Mouse (Mus musculus): ENCODE data around the gene Chd5. TPM values are rescaled to one million over a fixed set of nuclear protein-coding genes. Genes with fewer than 3 reads are reported as not detected.

The Chd5 gene
- total RNA-seq, 4 experiments from 2014 or later = 0.05 to 0.54 (median 0.12) TPM

DNA sequence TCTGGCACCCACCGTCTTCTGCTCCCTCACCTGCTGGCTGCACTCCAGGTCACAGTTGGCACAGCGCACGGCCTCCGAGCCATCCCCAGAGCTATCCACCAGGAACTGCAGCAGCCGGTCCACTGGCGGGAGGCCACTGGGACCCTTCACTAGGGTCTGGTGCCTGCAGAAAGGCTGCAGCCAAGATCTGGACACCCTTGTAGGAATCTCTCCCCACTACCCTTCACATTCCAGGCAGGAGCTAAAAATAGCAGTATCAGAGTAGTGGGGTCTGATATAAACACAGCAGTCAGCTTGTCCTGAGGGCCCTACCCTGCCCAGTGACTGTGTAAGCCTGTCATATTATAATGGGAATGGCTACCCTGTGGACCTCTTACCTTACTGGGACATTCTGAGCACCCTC lies 20.8 kb upstream of the Chd5 start:
- no peak for DNase-seq (ENCODE audit: low spot score in 2 of 2)

DNA sequence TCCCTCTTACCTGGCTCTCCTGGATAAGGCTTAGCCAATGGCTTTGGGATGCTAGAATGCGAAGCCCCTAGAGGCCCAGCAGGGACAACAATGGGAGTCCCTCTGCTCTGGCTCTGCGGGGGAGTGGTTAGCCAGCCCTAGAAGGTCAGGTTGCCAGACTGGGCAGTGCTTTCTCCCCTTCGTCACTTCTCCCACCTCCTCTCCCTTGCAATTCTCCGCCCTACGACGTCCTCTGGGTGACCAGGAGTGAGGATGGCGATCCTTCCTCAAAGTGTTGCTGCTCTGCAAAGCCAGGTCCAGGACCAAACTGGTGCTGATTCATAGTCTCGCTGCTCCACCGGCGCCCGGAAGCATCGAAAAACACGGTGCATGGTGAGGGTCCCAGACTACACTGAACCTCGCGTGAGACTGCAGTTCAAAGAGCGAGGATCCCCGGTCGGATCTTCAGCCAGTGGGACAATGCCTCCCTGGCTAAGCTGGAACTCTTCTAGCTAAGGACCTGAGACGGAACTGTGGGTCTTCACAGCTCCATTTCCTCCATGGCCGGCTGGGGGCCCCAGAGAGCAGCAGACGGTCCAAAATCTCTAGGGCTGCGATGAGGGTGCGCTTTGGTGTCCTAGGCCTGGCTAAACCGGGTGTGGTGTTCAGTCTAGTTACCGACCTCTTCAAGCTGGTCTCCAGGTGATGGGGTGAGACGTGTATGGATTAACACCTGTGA lies 19.8 kb upstream of the Chd5 start, which contains the start of gene Rnf207:
Rnf207 (minus strand) TSS at position 477 of the 718 bp plus-strand sequence.
- DNase-seq (ENCODE audit: low spot score in 2 of 2) = peak; percentile 23 to 33

DNA sequence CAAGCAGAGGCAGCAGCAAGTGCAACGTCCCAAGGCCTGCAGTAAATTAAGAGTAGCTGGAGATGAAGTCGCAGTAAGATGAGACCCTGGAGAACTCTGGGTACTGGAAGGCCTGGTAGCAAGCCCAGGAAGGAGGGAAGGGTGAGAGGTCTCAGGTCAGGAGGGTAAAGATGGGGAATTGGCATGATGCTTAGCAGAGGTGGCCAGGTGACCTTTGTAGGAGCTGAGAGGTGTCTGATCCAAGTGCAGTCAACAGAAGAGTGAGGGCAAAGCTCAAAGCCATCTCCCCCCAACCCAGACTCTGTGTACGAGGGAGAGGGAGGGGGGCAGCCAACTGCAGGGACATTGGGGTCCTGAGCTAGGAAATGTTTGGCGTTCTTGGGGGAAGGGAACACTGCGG lies 17.0 kb upstream of the Chd5 start:
- no peak for DNase-seq (ENCODE audit: low spot score in 2 of 2)

DNA sequence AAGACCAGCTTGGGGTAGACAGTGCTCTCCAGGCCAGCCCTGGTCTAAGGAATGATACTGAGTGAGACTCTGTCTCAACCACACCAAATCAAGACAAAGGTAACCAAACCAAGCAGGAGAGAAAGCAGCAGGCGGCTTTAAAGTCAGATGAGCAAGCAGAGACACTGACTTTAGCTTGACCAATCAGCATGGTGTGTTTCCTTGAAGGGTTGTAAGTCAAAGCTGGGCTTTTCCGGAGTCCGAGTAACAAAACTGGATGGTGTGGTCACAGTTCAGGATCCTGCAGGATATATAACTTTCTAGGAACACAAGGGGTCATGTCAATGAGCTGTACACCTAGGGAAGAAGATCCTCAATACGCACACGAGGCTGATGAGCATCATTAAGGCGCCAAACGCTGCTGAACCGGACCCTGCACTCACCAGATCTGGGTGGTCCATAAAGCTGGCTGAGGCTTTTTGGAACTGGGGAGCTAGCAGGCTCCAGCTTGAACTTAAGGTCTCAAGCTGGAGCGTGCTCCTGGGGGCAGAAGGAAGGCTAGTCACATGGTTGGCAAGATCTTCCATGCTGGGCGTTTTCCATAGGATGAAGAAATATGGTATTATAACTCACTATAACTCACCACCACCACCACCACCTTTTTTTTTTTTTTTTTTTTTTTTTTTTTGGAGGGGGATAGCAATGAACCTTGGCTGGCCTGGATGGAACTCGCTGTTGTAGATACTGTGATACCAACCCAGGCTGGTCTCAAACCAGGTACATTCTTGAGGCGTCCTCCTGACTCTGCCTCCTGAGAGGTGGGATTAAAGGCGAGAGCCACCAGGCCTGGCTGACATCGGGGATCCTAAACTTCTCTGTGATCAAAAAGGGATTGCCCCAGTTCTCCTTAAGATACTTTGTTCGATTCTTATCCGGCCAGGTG lies 13.5 kb upstream of the Chd5 start:
- no peak for DNase-seq (ENCODE audit: low spot score in 2 of 2)

DNA sequence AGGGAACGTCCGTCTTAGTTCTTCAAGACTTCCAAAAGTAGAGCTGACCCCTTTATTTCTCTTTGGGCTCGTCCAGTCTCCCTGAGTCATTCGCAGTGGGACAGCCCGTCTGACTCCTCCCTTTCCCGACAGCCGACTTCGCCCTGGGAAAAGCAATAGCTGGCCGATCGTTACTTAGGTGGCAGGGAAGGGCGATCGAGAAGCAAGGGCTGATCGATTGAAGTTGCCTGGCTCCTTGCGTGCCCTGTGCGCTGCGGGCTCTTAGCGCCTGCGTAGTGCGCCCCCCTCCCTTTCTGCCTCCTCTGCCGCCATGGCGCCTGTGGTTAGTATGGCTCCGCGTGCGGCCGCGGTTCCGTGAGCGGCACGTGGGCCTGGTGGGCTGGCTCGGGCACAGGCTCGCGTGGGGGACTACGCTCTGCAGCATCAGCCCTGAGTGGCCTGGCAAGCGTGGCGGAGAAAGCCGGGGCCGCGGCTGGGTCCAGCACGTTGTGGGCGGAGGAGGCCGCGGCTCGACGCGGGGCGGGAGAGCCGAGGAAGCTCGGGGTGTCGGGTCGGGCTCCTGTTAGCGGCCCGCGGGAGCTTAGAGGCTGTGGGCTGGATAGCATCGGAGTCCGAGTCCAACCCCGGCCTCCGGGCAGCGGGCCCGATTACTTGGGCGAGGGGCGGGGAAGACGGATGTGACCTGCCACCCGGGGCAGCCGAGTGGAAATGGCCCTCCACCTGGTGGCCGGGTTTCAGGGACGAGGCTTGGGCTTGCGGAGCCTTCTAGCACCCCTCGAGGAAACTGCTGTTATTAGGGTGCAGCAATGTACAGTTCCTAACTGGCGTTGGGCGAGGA lies 12.7 kb upstream of the Chd5 start, which contains the start of gene Rpl22:
Rpl22 (plus strand) TSS at position 169 of the 838 bp plus-strand sequence.
- peak; percentile 87 to 93 for DNase-seq (ENCODE audit: low spot score in 2 of 2)

DNA sequence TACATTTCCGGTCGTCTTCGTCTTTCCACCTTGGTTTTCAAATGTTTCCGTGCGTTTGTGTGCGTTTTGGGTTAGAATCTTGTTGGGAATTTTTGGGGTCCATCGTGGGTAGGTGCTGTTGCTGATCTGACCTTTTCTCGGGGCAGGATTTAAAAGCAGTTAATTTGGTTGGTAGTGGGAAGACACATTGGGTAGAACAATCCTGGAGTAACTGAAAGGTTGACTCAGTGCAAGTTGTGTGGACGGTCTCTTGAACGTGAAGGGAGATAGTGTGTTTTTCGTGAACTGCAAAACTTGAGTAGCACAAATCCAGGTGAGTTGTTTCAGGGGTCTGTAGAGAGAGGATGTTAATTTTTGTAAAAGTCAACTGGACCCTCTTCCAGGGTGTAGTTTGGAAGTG lies 11.9 kb upstream of the Chd5 start:
- DNase-seq (ENCODE audit: low spot score in 2 of 2) = no peak

DNA sequence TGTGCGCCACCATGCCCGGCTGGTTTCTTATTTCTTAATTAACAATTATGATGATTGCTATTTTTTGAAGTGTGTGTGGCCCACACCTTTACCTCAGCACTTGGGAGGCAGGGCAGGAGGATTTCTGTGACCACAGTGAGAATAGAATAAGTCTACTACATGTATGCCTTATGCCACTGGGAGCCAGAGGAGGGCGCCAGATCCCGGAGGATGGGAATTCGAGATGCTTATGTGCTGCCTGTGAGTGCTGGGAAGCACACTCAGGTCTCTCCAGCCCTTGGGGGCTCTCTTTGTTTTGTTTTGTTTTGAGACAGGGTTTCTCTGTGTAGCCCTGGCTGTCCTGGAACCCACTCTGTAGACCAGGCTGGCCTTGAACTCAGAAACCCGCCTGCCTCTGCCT lies 9.8 kb upstream of the Chd5 start:
- DNase-seq (ENCODE audit: low spot score in 2 of 2) = no peak

DNA sequence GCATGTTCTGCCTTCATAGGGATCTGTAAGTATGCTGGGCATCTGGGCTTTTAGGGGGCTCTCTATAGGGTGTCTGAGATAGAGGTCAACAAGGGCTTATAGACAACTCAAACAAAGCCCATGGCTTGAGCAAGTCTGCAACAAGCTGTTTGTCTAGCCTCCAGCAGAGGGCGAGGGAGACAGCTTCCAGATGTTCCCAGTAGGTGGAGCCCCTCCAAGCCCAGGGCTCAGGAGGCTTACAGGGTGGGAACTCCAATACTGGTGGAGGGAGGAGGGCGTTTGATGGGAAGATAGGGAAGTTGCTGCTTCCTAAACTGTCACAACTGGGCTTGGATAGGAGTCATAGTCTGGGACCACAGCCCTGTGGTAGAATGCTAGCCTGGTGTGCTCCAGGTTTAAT lies 5.5 kb upstream of the Chd5 start:
- DNase-seq (ENCODE audit: low spot score in 2 of 2) = peak; percentile 32 to 45

DNA sequence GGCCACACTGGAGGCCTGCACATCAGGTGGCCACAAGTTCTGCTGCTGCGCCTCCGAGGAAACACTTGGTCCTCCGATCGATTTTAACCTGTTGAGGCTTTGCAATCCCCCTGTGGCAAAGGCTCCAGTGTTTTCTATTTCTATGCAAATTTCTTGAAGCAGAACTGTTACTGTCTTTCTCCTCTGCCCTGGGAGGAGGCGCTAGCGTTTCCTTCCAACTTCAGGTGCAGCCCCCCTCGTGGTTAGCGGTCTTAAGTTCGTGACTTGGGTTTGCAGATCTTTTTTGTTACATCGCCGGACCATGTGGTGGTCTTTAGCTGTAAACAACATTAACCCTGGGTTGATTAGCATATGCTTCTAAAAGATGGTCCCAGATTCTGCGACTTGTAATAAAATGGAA lies 4.9 kb upstream of the Chd5 start:
- no peak for DNase-seq (ENCODE audit: low spot score in 2 of 2)

DNA sequence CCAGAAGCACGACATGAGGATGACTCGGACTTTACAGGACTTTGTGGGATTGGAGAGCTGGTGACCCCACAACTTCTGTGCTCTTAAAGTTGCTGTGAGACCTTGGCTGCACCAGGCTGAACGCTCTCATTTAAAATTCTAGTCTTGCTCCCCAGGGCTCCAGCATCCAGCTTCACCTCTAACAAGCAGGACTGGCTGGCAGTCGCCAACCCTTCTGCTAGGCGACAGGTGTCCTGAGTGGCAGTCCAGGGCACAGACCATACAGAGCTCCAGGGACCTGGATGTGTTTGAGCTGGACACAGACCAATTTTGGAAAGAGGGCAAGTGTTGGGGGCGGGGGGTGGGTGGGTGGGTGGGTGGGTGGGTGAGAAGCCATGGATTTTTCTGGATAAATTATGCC lies 679 bp upstream of the Chd5 start:
- no peak for DNase-seq (ENCODE audit: low spot score in 2 of 2)

DNA sequence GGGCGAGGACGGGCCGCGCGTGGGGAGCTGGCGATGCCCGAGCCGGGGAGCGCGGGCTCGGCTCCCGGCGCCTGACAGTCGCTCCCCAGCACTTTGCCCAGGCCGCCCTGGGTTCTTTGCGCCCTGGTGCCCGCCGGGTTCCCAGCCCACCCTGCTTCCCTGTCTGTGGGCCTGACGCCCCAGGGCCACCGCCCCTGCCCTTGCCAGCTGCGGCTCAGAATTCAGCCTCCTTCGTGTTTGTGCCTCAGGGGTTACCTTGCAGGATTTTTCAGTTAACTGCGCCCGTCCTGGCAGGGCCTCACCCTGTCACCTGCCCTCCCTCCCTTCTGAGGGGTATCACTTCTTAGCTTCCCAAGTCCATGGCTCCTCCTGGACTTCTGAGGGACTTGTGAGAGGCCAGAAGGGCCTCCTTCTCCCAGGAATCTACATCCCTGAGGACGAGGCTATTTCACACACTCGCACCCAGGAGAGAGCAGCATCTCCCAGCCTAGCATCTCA lies 891 bp downstream of the Chd5 start:
- DNase-seq (ENCODE audit: low spot score in 2 of 2) = no peak

DNA sequence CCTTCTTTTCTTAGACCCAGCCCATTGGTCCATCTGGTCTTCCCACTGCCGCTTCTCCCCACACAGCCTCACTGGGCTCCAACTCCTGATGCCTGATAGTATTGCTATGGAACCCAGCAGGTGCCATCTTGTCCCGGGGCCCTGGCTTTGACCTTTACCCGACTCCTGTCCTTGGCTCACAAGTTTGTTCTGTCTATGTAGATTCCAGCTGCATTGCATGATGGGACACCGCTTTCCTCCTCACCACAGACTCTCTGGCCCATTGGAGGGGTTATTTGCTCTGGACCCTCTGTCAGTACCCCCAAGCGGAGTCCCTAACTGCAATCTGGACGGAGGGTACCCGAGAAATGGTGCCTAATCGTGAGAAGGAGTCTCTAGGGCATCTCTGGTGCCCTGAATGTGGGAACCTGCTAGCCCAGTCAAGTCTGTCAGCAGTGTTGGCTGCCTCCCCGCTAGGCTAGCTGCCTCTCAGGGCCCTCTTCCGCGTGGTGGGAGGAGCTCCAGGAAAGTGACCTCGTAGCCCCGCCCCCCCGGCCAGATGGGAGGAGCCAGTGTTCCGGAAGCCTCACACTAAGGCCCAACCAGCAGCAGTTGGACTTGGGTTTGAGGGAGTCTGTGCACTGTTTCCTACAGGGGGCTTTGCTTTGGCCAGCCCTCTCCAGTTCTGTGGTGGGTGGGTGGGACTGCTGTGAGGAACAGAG lies 2.3 kb downstream of the Chd5 start:
- DNase-seq (ENCODE audit: low spot score in 2 of 2) = no peak

DNA sequence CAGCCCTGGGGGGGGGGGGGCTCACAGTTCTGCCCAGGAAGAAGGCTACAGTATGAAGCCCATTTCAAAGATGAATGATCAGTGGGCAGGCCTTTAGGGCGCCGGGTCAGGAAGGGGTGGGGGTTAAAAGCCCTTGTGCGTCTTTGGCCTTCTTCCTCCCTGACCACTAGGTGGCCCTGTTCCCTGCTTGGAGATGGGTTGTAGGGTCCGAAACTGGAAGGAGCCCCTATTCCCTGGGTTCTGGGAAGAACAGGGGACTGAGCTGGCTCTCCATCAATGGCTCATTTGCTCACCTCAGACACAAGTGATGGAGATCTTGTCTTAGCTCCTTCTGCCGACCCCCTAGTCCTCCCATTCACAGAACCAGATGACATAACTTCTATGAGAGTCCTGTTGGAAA lies 4.8 kb downstream of the Chd5 start:
- no peak for DNase-seq (ENCODE audit: low spot score in 2 of 2)

DNA sequence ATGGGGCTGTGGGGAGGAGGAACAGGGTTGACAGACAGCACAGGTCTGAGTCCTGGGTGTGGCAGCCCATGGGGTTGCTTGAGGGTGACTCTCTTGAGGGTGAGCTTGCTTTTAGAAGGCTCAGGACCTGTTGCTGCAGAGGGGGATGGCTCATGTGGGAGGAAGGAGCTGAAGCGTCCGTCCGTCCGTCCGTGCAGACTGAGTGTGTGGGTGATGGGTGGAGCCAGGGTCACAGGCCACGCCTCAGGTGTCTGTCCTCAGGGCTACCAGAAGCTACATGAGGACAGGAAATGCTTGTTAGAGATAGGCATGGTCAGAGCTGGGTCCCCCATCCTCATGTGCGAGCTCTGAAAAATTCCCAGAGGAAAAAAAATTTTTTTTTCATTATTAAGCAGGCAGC lies 6.2 kb downstream of the Chd5 start:
- no peak for DNase-seq (ENCODE audit: low spot score in 2 of 2)

DNA sequence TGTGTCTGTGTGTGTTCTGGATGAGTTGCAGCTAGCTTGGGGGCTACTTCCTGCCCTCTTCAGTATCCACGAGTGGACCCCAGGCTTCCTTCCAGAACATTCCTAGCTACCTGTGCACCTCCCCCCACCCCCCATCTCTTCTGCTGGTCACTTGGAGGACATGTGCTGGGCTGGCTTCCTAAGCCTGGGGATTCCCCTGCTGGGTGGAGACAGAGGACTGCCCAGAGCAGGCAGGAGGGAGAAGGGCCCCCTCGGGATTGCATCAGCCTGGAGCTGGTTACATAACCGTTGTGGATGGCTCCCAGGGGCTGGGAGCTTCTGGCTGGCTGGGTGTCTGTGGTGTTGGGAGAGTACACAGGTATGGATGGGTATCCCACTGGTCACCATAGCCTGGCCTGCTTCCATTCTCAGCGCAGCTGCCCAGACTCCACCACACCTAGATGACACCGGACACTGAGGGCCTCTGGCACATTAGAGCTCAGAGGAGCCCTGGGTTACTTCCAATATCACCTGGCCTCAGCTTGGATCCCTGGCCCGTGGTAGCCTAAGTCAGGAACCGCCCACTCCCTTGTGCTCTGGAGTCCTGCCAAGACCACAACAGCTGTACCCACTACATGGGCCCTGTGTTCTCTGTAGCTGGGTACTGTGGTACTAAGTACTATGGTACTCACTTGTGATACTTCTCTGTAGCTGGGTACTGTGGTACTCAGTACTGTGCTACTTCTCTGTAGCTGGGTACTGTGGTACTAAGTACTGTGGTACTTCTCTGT lies 6.9 kb downstream of the Chd5 start:
- DNase-seq (ENCODE audit: low spot score in 2 of 2) = peak; percentile 24 to 66

DNA sequence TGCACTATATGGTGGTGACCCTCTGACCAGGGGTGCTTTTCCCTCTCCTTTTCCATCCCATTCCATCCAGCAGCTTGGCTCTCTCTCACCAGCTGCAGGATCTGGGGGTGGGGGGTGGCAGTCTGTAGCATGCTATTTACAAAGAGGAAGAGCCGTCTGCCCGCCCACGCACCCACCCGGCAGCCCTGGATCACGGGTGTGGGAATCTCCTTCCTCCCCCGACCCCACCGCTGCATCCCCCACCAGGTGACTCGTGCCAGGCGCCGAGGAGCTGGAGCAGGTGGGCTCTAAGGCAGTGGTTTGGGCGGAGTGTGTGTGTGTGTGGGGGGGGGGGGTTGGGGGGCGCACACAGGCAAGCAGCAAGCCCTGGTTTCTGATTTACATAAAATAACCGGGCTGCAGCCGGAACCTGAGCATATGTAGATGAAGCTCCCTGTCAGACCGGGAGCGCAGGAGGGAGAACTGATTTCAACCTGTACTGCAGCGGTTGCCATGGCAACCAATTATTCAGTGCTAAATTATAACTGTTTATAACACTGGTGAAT lies 11.5 kb downstream of the Chd5 start:
- DNase-seq (ENCODE audit: low spot score in 2 of 2) = no peak

DNA sequence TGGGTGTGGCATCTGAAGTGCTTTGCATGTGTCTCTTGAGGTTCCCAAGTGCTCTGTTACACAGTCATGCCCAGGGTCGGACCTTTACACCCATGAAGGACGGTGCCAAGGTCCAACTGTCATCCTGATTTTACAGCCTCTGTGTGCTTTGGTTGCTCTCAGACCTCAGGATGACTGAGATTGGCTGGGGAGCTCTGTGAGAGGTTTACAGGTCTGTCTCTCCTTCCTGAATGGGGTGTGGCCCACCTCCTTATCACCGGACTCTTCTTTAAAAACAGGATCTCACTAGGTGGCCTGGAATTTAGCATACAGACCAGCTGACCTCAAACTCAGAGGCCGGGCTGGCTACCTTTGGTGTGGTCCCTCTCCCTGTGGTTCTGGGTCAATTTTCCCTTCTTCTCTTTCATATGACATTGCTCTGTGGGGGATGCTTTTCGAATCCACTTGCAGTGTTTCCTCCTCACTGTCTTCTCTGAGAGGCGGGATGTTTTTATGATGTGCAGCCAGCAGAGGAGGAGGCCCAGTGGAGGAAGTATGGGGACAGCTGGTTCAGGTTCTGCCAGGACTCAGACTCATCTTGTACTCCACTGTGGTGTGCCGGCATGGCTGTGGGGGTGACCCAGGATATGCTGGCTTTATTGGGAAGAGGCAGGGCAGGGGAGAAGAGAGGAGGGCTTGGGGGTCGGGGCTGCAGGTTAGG lies 12.4 kb downstream of the Chd5 start:
- no peak for DNase-seq (ENCODE audit: low spot score in 2 of 2)

DNA sequence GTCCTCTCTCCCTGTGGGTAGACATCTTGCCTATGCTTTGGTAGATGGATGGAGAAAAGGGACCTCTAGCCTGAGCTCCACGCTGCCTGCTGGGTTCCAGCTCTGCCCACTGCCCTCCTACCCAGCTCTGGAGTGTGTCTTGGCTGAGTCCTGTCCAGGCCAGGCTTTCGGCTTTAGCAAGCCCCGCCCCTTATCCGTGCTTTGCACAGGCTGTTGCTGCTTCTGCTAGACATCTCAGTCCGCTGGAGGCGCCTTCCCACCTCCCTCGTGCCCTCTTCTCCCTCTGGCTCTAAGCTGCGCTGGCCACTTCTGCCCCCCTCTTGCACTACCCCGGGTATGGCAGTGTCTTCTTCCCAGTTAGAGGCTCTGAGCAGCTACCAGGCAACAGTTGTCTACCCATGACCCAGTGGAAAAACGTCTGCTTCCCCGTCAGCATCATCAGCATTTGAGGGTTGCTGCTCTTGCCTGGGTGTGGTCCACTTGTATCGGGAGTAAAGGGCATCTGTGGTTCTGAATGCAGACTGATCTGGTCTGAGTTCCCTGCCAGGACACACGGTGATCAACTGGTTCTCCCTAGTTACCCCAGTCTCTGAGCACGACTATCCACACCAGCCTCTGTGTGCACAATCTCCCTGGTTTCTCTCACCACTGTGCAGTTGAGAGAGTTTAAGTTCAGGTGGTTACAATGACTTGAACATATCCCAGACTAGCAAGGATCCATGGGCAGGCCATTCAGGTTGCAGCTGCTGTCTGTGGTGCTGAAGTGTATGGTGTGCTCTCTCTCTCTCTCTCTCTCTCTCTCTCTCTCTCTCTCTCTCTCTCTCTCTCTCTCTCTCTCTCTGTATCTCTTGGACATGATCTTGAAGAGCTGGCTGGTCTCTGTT lies 13.2 kb downstream of the Chd5 start:
- DNase-seq (ENCODE audit: low spot score in 2 of 2) = no peak
